Mouse (Mus musculus) adrenal gland, postnatal 25 days (tissue): ENCODE data around the gene Slc39a11. TPM values are rescaled to one million over a fixed set of nuclear protein-coding genes. Genes with fewer than 3 reads are reported as not detected.

Experiments
- DNase-seq: peaks from one replicate; pipeline ENCODE4 v3.0.0; 2021; ENCODE audit warnings: mixed read lengths
- total RNA-seq: library from RNA; stranded (reverse); gene quantifications from 2 replicates; pipeline ENCODE4 v1.2.3, GENCODE M21; 2021

The Slc39a11 gene
- total RNA-seq, 1 experiment from 2014 or later = 26.3 TPM

- DNase-seq = peak; percentile 46
Observed at GRCm38 (mm10) chr11:113539502-113540209, 110.2 kb downstream of the Slc39a11 start.

GRCm38 (mm10) chr11:113539079-113539478 is 110.8 kb downstream of the Slc39a11 start:
- DNase-seq = no peak

- no peak for DNase-seq
Observed at GRCm38 (mm10) chr11:113538406-113538917, 111.4 kb downstream of the Slc39a11 start.

GRCm38 (mm10) chr11:113537715-113538114 is 112.2 kb downstream of the Slc39a11 start:
- DNase-seq = no peak

GRCm38 (mm10) chr11:113537199-113537586 is 112.7 kb downstream of the Slc39a11 start:
- no peak for DNase-seq

- DNase-seq = no peak
Observed at GRCm38 (mm10) chr11:113536308-113537198, 113.3 kb downstream of the Slc39a11 start.

GRCm38 (mm10) chr11:113534341-113534740 is 115.5 kb downstream of the Slc39a11 start:
- no peak for DNase-seq

GRCm38 (mm10) chr11:113533931-113534330 is 115.9 kb downstream of the Slc39a11 start:
- no peak for DNase-seq

- DNase-seq = no peak
Observed at GRCm38 (mm10) chr11:113528391-113528790, 121.5 kb downstream of the Slc39a11 start.

GRCm38 (mm10) chr11:113525731-113526130 is 124.1 kb downstream of the Slc39a11 start:
- DNase-seq = no peak

GRCm38 (mm10) chr11:113522726-113523125 is 127.2 kb downstream of the Slc39a11 start:
- no peak for DNase-seq

- no peak for DNase-seq
Observed at GRCm38 (mm10) chr11:113521469-113522190, 128.2 kb downstream of the Slc39a11 start.

GRCm38 (mm10) chr11:113520851-113521461 is 128.9 kb downstream of the Slc39a11 start:
- DNase-seq = no peak

- no peak for DNase-seq
Observed at GRCm38 (mm10) chr11:113520373-113520772, 129.5 kb downstream of the Slc39a11 start.

- DNase-seq = no peak
Observed at GRCm38 (mm10) chr11:113519973-113520372, 129.9 kb downstream of the Slc39a11 start.

- no peak for DNase-seq
Observed at GRCm38 (mm10) chr11:113518176-113518575, 131.7 kb downstream of the Slc39a11 start.

GRCm38 (mm10) chr11:113516156-113516555 is 133.7 kb downstream of the Slc39a11 start:
- DNase-seq = no peak

- no peak for DNase-seq
Observed at GRCm38 (mm10) chr11:113512976-113513375, 136.9 kb downstream of the Slc39a11 start.

GRCm38 (mm10) chr11:113512150-113512549 is 137.7 kb downstream of the Slc39a11 start:
- DNase-seq = no peak

- no peak for DNase-seq
Observed at GRCm38 (mm10) chr11:113510969-113511625, 138.8 kb downstream of the Slc39a11 start.

GRCm38 (mm10) chr11:113510249-113510648 is 139.6 kb downstream of the Slc39a11 start:
- DNase-seq = no peak
